Mouse (Mus musculus): ENCODE results near the gene Cry2. TPM values are rescaled to one million over a fixed set of nuclear protein-coding genes. Genes with fewer than 3 reads are reported as not detected.

Gene Cry2
- polyA plus RNA-seq (2017; shearing (Covaris generic)), result 17.3 TPM

DNA sequence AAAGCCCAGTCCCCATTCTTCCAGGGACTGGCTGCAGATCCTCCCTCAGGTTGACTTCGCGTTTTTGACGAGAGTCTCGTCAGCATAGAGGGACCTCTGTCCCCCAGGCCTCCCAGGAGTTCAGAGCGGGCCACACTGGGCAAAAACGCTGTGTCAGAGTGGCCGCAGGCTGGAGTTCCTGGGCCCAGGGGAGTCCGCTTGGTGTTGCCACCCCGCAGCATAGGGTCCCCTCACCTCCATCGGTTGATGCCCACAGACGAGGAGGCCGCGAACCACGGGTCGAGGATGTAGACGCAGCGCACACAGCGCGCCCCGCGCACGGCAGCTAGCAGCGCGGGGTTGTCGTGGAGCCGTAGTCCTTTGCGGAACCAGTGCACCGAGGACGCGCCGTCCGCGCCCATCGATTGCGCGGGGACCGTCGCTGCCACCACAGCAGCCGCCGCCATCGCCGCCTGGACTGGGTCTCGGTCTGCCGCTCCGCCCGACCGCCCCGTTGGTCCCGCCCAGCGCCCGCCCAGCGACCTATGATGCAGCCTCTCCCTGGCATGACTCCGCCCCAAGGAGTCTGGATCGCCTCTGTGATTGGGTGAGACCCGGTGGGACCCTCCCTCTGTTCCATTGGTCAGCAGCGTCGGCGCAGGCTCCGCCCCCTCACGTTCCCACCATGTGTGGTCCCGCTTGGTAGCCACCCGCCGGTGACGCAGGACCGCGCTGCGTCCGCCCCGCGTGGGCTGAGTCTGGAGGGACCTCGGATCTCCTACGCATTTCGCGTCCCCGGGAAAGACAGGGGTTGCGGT, at the start of gene Cry2:
Gene Cry2 (minus strand): TSS at position 466 of the 797 bp plus-strand sequence.

DNA sequence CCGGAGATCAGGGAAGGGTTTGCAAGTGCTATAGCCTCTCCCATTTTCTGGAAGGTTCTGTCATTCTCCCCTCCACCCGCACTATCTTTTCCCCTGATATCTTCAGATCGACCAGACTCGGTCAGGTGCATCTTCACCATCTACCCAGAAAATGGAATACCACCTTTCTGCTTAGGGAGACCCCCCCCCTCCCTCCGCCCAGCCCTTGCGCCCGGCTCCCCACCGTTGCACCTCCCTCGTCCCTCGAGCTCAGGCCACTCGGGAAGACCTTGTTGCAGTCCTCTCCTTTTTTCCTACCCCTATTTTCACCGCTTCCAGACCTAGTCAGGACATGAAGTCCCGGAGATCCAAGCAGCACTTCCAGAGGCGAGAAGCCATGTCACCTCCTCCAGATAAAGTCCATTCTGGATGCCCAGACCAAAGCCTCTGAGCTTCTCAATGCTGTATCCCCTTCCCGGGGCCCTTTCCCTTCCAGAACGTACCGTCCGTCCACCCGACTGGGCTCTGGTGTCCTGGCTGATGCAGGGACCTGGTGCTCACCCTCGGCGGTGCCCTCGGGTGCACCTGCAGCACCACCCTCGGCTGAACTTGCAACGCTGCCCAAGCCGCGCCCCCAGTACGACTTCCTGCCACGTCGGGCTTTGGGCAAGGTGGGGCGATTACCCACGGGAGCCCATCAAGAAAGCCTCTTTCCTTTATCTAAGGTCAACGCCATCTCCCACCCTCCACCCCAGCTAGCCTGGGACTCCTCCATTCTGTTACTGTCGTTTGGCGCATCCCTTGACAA, 26.3 kb upstream of the Cry2 start, which contains the start of gene Slc35c1:
Gene Slc35c1 (minus strand): TSS at position 618 of the 787 bp plus-strand sequence.

DNA sequence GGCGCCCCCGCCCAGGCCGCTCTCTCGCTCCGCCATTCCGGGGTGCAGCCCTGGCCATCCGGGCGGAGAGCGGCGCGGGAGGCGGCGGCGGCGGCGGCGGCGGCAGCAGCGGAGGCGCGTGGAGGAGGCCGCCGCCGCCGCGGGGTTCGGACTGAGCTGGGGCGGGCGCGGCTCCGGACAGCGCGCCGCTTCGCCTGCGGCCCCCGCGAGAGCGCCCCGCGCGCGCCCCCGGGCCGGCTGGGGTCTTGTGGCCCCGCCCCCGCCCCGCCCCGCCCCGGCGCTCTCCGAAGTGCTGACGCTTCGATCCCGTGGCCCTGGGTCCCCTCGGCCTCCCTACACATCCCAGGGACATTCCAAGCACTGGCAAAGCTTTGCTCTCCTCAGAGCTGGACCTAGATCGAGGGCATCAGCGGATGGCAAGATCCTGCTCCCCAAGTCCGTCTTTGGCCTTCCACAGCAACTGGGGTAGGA, 32.7 kb downstream of the Cry2 start, which contains the start of gene Mapk8ip1:
Gene Mapk8ip1 (minus strand): TSS at position 173 of the 471 bp plus-strand sequence.

DNA sequence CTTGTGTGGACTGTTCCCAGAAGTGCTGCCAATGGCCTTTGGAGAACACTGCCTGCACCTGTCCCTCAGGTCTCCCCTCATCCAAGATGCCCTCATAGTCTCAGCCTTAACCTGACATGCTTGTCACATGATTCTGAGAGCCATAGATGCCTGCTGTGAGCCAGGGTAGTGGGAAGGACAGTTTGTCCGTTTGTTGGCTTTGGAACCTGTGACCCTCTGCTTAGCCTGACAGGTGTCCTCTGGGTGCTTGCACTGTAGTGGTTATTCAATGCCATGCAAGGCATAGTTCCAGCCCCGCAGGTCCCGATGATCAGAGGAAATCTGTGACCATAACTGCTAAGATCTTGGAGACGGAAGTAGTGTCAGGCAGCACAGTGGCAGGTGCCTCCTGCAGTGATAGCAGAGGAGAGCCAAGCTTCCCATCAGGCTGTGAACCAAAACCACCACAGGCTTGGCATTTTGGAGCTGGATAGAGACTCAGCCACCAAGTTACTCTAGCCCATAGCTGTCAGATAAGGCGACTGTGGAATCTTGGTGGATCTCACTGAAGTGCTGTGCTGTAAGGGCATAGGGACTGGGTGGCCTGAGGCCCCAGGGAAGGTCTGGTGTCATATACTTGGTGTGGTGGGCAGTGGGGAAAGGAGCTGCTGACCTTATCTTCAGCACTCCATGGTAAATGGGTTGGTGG, 51.8 kb downstream of the Cry2 start, which contains the start of gene 1700029I15Rik:
Gene 1700029I15Rik (plus strand): TSS at position 638 of the 688 bp plus-strand sequence.

DNA sequence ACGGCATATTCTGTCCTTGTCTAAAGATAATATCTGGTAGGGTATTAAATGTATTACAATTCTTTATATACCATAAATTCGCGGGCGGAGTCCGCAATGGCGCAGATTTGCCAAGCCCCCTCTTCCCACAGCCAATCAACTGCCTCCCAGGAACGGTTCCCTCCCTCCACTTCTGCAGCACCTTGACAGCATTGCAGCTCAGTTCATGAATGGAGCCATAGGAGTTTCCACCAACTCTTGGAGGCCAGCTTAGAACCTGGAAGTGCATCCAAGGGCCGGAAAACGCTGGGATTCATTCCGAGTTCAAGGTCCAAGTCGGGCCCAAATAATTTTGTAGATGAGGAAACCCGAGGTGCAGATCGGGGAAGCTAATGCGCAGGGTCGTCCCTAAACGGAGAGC, 59.3 kb downstream of the Cry2 start, which contains the start of the genes Pex16 and Large2:
Gene Pex16 (plus strand): TSS at position 163 of the 400 bp plus-strand sequence.
Gene Large2 (minus strand): TSS at position 356 of the 400 bp plus-strand sequence.

Other genes with a start within 250 kb of the Cry2 start
- gene Pex16, start 59.4 kb downstream of the Cry2 start, polyA plus RNA-seq (2017; shearing (Covaris generic)), result 70.1 TPM
- gene Large2, start 59.2 kb downstream of the Cry2 start, polyA plus RNA-seq (2017; shearing (Covaris generic)), result 0.84 TPM
- 10.2 TPM for gene 1700029I15Rik, start 51.5 kb downstream of the Cry2 start, polyA plus RNA-seq (2017; shearing (Covaris generic))
- gene Mapk8ip1, start 32.8 kb downstream of the Cry2 start, polyA plus RNA-seq (2017; shearing (Covaris generic)), result 2.3 TPM
- 84.2 TPM for gene Slc35c1, start 26.5 kb upstream of the Cry2 start, polyA plus RNA-seq (2017; shearing (Covaris generic))
- 0.15 TPM for gene Chst1, start 165.7 kb upstream of the Cry2 start, polyA plus RNA-seq (2017; shearing (Covaris generic))

Measured in inflammation-experienced regulatory T-cells, adult 16 weeks (primary cell).